Mouse (Mus musculus): ENCODE measurements at regions not wholly inside any gene's neighbourhood (a gene's known extent, or its start where the extent isn't known, plus 50 kb on each side); places are given as distances from the start of the nearest gene placed in this dataset.

GRCm38 (mm10) chr4:107736866-107737265 lies 52.8 kb upstream of the Dmrtb1 start:
- DNase-seq, result no peak

DNA sequence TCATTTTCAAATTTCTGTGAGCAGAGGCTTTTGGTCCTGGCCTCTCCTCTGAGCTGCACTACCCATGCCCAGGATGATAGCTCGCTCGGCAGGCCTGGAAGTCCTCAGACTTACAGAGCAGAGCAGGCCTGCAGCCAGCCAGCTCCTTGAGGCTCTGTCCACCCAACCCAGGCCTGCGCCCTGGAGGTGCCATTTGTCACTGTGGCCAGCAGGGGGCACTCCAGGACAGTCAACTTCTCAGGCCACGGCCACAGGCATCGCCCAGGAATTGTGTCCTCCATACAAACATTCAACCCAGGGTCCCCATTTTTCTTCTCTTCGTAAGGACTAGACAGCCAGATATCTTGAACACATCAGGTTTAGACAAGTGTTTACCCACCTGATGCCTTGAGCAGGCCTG lies 53.9 kb upstream of the Dmrtb1 start:
- peak; percentile 64 to 83 for DNase-seq

- DNase-seq, result no peak
Measured at GRCm38 (mm10) chr4:107738776-107739175, 54.7 kb upstream of the Dmrtb1 start.

- DNase-seq, result no peak
Measured at GRCm38 (mm10) chr4:107739789-107740405, 55.9 kb upstream of the Dmrtb1 start.

DNA sequence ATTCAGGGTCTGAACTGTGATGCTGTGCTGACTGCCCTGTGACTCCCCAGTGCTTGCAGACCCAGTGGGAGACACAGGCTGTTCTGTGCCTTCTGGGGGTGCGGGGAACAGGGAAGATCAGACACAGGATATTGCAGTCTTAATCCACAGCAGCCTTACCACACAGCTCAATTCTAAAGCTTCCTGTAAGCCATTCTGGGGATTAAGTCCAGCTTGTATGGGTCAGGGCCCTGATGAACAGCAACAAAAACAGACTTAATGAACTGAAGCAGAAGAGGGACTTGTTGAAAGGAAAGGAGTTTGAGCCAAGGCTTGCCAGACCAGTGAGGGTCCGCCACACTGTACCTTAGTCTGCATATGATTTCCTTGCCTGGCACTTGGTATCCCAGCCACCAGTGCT lies 58.4 kb upstream of the Lrp8 start:
- DNase-seq, result no peak

- DNase-seq, result no peak
Measured at GRCm38 (mm10) chr4:107746366-107746765, 55.7 kb upstream of the Lrp8 start.

GRCm38 (mm10) chr4:107746923-107747431 lies 55.1 kb upstream of the Lrp8 start:
- no peak for DNase-seq

GRCm38 (mm10) chr4:107747454-107747853 lies 54.6 kb upstream of the Lrp8 start:
- no peak for DNase-seq

- DNase-seq, result no peak
Measured at GRCm38 (mm10) chr4:107747907-107748628, 54.0 kb upstream of the Lrp8 start.

DNA sequence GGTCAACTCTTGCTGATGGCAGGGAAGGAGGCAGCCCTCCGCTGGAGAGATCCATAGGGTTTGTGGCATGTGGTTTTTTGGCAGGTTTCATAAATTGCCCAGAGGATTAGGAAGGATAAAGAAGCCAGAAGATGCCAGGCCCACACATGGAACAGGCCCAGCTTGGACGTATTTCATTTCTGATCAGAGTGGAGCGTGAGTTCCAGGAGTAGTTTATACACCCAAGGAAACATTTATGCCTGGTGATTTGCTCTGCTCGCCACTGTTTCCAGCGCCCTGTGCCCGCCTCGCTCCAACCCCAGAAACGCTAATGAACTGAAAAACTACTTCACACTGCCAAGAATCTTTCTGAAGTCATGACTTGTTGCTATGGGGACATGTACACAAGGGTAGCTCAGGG lies 53.0 kb upstream of the Lrp8 start:
- no peak for DNase-seq

GRCm38 (mm10) chr4:107750017-107750416 lies 52.0 kb upstream of the Lrp8 start:
- no peak for DNase-seq

Data from kidney, postnatal 36 days (tissue).